Mouse (Mus musculus): ENCODE data around the gene Stk40.

GRCm38 (mm10) chr4:126117116-126117515 is 13.4 kb downstream of the Stk40 start:
- TF ChIP-seq CTCF (IDR thresholded peaks at IDR 0.05; ENCODE audit: low read depth) (no peak), EP300 (IDR thresholded peaks at IDR 0.05; ENCODE audit: low read depth) (no peak)

All from heart, postnatal 0 days (tissue).